Mouse (Mus musculus): ENCODE measurements at regions not wholly inside any gene's neighbourhood (a gene's known extent, or its start where the extent isn't known, plus 50 kb on each side); places are given as distances from the start of the nearest gene placed in this dataset.

DNA sequence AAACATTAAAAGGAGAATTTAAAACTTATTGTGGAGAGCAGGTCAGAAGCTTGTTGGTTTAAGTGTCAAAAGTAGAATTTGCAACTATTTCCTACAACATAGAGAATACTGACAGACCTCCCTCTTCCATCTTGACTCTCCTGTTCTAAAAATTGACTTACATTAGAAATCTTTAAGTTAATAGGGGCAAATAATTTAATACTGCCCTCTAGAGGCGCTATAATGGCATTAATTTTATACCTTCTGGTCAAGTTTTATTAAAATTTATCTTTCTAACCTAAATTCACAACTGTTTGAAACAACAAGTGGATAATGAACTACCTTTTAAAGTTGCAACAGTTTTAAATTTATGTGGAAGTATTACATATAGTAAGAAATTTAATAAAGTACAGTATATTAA is 587.5 kb upstream of the Arrdc3 start:
- Histone ChIP-seq H3K9ac (ENCODE audit: low read length) (no peak overlapping the region), H3K36me3 (ENCODE audit: control insufficient read depth, insufficient read depth, low read length) (no peaks in the 10 kb centered on the region), H3K4me1 (replicated peaks; ENCODE audit: control insufficient read depth, insufficient read depth, low read length) (no peaks in the 10 kb centered on the region), H3K27me3 (ENCODE audit: control insufficient read depth, insufficient read depth, low read depth, low read length) (no peaks in the 10 kb centered on the region), H3K4me3 (ENCODE audit: low read length) (no peak overlapping the region), H3K9me3 (ENCODE audit: control insufficient read depth, low read length) (no peaks in the 10 kb centered on the region), H3K4me2 (ENCODE audit: low read depth, low read length) (no peak overlapping the region), H3K27ac (ENCODE audit: low read length) (no peak overlapping the region)
- WGBS, result 7% methylated on average over 1 of the region's 1 CpGs
- no peak for ATAC-seq (ENCODE audit: low read depth)

- Histone ChIP-seq H3K9me3 (ENCODE audit: control insufficient read depth, low read length) (no peaks in the 10 kb centered on the region), H3K4me1 (replicated peaks; ENCODE audit: control insufficient read depth, insufficient read depth, low read length) (no peaks in the 10 kb centered on the region), H3K27me3 (ENCODE audit: control insufficient read depth, insufficient read depth, low read depth, low read length) (no peaks in the 10 kb centered on the region), H3K4me3 (ENCODE audit: low read length) (no peak overlapping the region), H3K27ac (ENCODE audit: low read length) (no peak overlapping the region), H3K36me3 (ENCODE audit: control insufficient read depth, insufficient read depth, low read length) (no peaks in the 10 kb centered on the region), H3K4me2 (ENCODE audit: low read depth, low read length) (no peak overlapping the region), H3K9ac (ENCODE audit: low read length) (no peak overlapping the region)
- no peak for ATAC-seq (ENCODE audit: low read depth)
- WGBS, result 56% methylated on average over 5 of the region's 5 CpGs
These were observed 549.0 kb upstream of the Arrdc3 start for GRCm38 (mm10) chr13:80334073-80334704.

DNA sequence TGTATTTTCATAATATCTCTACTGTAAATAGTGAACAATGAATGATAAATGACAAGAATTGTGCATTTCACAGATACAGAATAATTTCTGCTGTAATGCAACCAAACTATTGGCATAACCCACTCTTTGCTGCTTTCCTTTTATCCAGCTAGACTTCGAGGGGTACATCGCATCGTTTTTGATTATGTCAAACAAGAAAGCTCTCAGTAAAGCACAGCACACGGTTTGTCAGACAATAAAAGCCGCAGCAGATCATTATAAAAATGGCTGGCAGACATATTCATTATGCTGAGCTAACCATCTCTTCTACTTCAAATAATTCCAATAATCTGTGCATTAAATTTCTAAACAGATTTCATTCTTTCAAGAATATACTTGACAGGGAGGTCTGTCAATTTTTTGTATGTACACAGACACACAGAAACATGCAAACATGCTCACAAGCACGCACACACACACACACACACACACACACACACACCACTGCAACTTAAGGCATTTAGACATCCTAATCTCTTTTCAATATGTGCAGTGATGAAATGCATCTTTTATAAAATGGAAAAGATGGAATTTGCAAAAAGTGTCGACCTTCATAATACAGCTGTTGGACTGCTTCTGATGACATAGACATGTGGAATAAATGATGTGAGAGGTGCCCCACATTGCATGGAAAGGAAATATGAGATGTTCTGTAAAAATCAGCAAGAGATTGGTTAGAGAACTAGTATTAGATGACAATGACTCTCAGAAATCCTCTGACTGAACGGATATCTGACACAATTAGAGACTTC is 548.1 kb upstream of the Arrdc3 start:
- Histone ChIP-seq H3K27ac (ENCODE audit: low read length) (no peak overlapping the region), H3K36me3 (ENCODE audit: control insufficient read depth, insufficient read depth, low read length) (no peaks in the 10 kb centered on the region), H3K9ac (ENCODE audit: low read length) (no peak overlapping the region), H3K9me3 (ENCODE audit: control insufficient read depth, low read length) (no peaks in the 10 kb centered on the region), H3K4me2 (ENCODE audit: low read depth, low read length) (no peak overlapping the region), H3K4me1 (replicated peaks; ENCODE audit: control insufficient read depth, insufficient read depth, low read length) (no peaks in the 10 kb centered on the region), H3K4me3 (ENCODE audit: low read length) (no peak overlapping the region), H3K27me3 (ENCODE audit: control insufficient read depth, insufficient read depth, low read depth, low read length) (no peaks in the 10 kb centered on the region)
- 50% methylated on average over 8 of the region's 8 CpGs for WGBS
- peak; percentile 93 for ATAC-seq (ENCODE audit: low read depth)

- H3K9me3 ChIP-seq (ENCODE audit: control insufficient read depth, low read length), result no peaks in the 10 kb centered on the region
- H3K4me1 ChIP-seq (replicated peaks; ENCODE audit: control insufficient read depth, insufficient read depth, low read length), result no peaks in the 10 kb centered on the region
- no peak overlapping the region for H3K9ac ChIP-seq (ENCODE audit: low read length)
- H3K4me2 ChIP-seq (ENCODE audit: low read depth, low read length), result no peak overlapping the region
- H3K4me3 ChIP-seq (ENCODE audit: low read length), result no peak overlapping the region
- H3K36me3 ChIP-seq (ENCODE audit: control insufficient read depth, insufficient read depth, low read length), result no peaks in the 10 kb centered on the region
- H3K27ac ChIP-seq (ENCODE audit: low read length), result no peak overlapping the region
- 48% methylated on average over 2 of the region's 2 CpGs for WGBS
- no peaks in the 10 kb centered on the region for H3K27me3 ChIP-seq (ENCODE audit: control insufficient read depth, insufficient read depth, low read depth, low read length)
- ATAC-seq (ENCODE audit: low read depth), result no peak
These were observed 536.1 kb upstream of the Arrdc3 start for GRCm38 (mm10) chr13:80346980-80347649.

GRCm38 (mm10) chr13:80365964-80366363 is 517.2 kb upstream of the Arrdc3 start:
- 92% methylated on average over 2 of the region's 2 CpGs for WGBS
- ATAC-seq (ENCODE audit: low read depth), result no peak
- H3K27me3 ChIP-seq (ENCODE audit: control insufficient read depth, insufficient read depth, low read depth, low read length), result no peaks in the 10 kb centered on the region
- H3K4me1 ChIP-seq (replicated peaks; ENCODE audit: control insufficient read depth, insufficient read depth, low read length), result no peaks in the 10 kb centered on the region
- no peak overlapping the region for H3K4me3 ChIP-seq (ENCODE audit: low read length)
- H3K9me3 ChIP-seq (ENCODE audit: control insufficient read depth, low read length), result no peaks in the 10 kb centered on the region
- no peak overlapping the region for H3K27ac ChIP-seq (ENCODE audit: low read length)
- H3K4me2 ChIP-seq (ENCODE audit: low read depth, low read length), result no peak overlapping the region
- H3K36me3 ChIP-seq (ENCODE audit: control insufficient read depth, insufficient read depth, low read length), result no peaks in the 10 kb centered on the region
- no peak overlapping the region for H3K9ac ChIP-seq (ENCODE audit: low read length)

DNA sequence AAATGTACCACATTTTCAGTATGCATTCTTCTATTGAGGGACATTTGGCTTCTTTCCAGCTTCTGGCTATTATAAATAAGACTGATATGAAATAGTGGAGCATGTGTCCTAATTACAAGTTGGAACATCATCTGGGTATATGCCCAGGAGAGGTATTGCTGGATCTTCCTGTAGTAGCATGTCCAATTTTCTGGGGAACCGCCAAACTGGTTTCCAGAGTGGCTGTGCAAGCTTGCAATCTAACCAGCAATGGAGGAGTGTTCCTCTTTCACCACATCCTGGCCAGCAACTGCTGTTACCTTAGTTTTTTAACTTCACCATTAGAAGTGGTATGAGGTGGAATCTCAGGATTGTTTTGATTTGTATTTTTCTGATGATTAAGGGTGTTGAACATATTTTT is 512.7 kb upstream of the Arrdc3 start:
- no peaks in the 10 kb centered on the region for H3K27me3 ChIP-seq (ENCODE audit: control insufficient read depth, insufficient read depth, low read depth, low read length)
- no peaks in the 10 kb centered on the region for H3K4me1 ChIP-seq (replicated peaks; ENCODE audit: control insufficient read depth, insufficient read depth, low read length)
- no peak overlapping the region for H3K4me2 ChIP-seq (ENCODE audit: low read depth, low read length)
- no peaks in the 10 kb centered on the region for H3K9me3 ChIP-seq (ENCODE audit: control insufficient read depth, low read length)
- H3K36me3 ChIP-seq (ENCODE audit: control insufficient read depth, insufficient read depth, low read length), result no peaks in the 10 kb centered on the region
- WGBS, result 88% methylated on average over 1 of the region's 1 CpGs
- H3K9ac ChIP-seq (ENCODE audit: low read length), result no peak overlapping the region
- no peak overlapping the region for H3K4me3 ChIP-seq (ENCODE audit: low read length)
- H3K27ac ChIP-seq (ENCODE audit: low read length), result no peak overlapping the region
- ATAC-seq (ENCODE audit: low read depth), result no peak

GRCm38 (mm10) chr13:80381280-80381965 is 501.8 kb upstream of the Arrdc3 start:
- no peak overlapping the region for H3K9ac ChIP-seq (ENCODE audit: low read length)
- no peaks in the 10 kb centered on the region for H3K9me3 ChIP-seq (ENCODE audit: control insufficient read depth, low read length)
- ATAC-seq (ENCODE audit: low read depth), result no peak
- no peaks in the 10 kb centered on the region for H3K4me1 ChIP-seq (replicated peaks; ENCODE audit: control insufficient read depth, insufficient read depth, low read length)
- no peak overlapping the region for H3K4me2 ChIP-seq (ENCODE audit: low read depth, low read length)
- no peaks in the 10 kb centered on the region for H3K36me3 ChIP-seq (ENCODE audit: control insufficient read depth, insufficient read depth, low read length)
- H3K4me3 ChIP-seq (ENCODE audit: low read length), result no peak overlapping the region
- H3K27me3 ChIP-seq (ENCODE audit: control insufficient read depth, insufficient read depth, low read depth, low read length), result no peaks in the 10 kb centered on the region
- no peak overlapping the region for H3K27ac ChIP-seq (ENCODE audit: low read length)
- 71% methylated on average over 4 of the region's 4 CpGs for WGBS

DNA sequence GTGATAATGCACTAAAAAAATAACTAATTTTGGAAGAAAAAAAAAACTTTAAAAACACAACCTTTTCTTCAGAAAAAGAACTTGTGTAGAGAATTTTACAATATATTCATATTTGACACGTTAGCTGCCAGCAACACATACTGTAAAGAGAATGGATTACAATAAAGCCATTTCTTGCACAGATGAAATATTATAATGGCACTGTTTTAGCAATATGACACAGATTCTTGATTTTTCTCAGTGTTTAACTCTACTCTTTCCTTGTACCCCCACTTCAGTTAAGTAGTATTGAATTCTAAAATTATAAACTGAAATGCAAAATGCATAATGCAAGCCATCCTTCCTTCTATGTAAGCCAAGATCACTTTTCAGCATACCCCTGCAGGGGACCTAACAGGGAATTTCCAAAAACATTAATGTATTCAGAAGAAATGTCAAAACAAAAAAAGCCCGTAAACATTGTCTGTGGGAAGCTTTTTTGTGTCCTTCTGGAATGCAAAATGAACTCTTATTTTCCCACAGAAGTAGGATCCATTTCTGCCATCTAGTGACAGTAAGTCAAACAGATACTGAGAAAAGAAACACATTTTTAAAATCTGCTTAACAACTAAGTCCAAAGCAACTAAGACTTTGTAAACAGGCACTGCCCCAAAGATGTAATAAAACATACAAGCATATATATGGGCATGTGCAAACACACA is 501.1 kb upstream of the Arrdc3 start:
- H3K4me1 ChIP-seq (replicated peaks; ENCODE audit: control insufficient read depth, insufficient read depth, low read length), result no peaks in the 10 kb centered on the region
- H3K27ac ChIP-seq (ENCODE audit: low read length), result no peak overlapping the region
- H3K9me3 ChIP-seq (ENCODE audit: control insufficient read depth, low read length), result no peaks in the 10 kb centered on the region
- ATAC-seq (ENCODE audit: low read depth), result no peak
- H3K9ac ChIP-seq (ENCODE audit: low read length), result no peak overlapping the region
- no peaks in the 10 kb centered on the region for H3K36me3 ChIP-seq (ENCODE audit: control insufficient read depth, insufficient read depth, low read length)
- H3K4me2 ChIP-seq (ENCODE audit: low read depth, low read length), result no peak overlapping the region
- H3K27me3 ChIP-seq (ENCODE audit: control insufficient read depth, insufficient read depth, low read depth, low read length), result no peaks in the 10 kb centered on the region
- 57% methylated on average over 2 of the region's 2 CpGs for WGBS
- H3K4me3 ChIP-seq (ENCODE audit: low read length), result no peak overlapping the region

- no peak for ATAC-seq (ENCODE audit: low read depth)
- Histone ChIP-seq H3K4me2 (ENCODE audit: low read depth, low read length) (no peak overlapping the region), H3K27ac (ENCODE audit: low read length) (no peak overlapping the region), H3K4me3 (ENCODE audit: low read length) (no peak overlapping the region), H3K9me3 (ENCODE audit: control insufficient read depth, low read length) (no peaks in the 10 kb centered on the region), H3K36me3 (ENCODE audit: control insufficient read depth, insufficient read depth, low read length) (no peaks in the 10 kb centered on the region), H3K9ac (ENCODE audit: low read length) (no peak overlapping the region), H3K4me1 (replicated peaks; ENCODE audit: control insufficient read depth, insufficient read depth, low read length) (no peaks in the 10 kb centered on the region), H3K27me3 (ENCODE audit: control insufficient read depth, insufficient read depth, low read depth, low read length) (no peaks in the 10 kb centered on the region)
These were observed 474.3 kb upstream of the Arrdc3 start for GRCm38 (mm10) chr13:80408928-80409327.

Data from lung, embryonic 16.5 days (tissue).